Mouse (Mus musculus) embryonic fibroblast, embryonic 13.5 days (primary cell): ENCODE results near the gene Cflar. TPM values are rescaled to one million over a fixed set of nuclear protein-coding genes. Genes with fewer than 3 reads are reported as not detected.
"Not testable (repeated sequence)": the region's sequence is repeated elsewhere in the genome, so short reads cannot be mapped to it uniquely, and the experiment has no call there.

ENCODE experiments used
- H3K27ac ChIP-seq: 2 replicates; pipeline ENCODE4 v1.5.1; 2012; ENCODE audit warnings: low read length, control low read depth, inconsistent platforms; ENCODE audit not compliant: insufficient read depth
- H3K4me1 ChIP-seq: 2 replicates; pipeline ENCODE4 v1.6.1; 2011; ENCODE audit warnings: low read length; ENCODE audit not compliant: control insufficient read depth, insufficient read depth
- H3K4me3 ChIP-seq: 2 replicates; pipeline ENCODE4 v1.5.1; 2011; ENCODE audit warnings: mild to moderate bottlenecking, control low read depth, low read length; ENCODE audit not compliant: insufficient read depth
- CTCF ChIP-seq: IDR thresholded peaks from 2 replicates; pipeline ENCODE4 v1.5.1; 2011; ENCODE audit warnings: mild to moderate bottlenecking, control low read depth, low read length, moderate library complexity, borderline replicate concordance; ENCODE audit not compliant: insufficient read depth
- POLR2A ChIP-seq: IDR thresholded peaks from 2 replicates; pipeline ENCODE4 v1.6.1; 2011; ENCODE audit warnings: low read depth, mild to moderate bottlenecking, control low read depth, low read length, moderate library complexity
- polyA plus RNA-seq: library from polyadenylated mRNA; stranded (reverse); fragments of >200 nt; gene quantifications from 2 replicates; pipeline ENCODE4 v1.2.4, GENCODE M21; 2011; ENCODE audit warnings: low read depth; ENCODE audit not compliant: missing spikeins, insufficient read length

Cflar gene
- polyA plus RNA-seq, result 51.2 and 68.0 TPM in 2 replicates

DNA sequence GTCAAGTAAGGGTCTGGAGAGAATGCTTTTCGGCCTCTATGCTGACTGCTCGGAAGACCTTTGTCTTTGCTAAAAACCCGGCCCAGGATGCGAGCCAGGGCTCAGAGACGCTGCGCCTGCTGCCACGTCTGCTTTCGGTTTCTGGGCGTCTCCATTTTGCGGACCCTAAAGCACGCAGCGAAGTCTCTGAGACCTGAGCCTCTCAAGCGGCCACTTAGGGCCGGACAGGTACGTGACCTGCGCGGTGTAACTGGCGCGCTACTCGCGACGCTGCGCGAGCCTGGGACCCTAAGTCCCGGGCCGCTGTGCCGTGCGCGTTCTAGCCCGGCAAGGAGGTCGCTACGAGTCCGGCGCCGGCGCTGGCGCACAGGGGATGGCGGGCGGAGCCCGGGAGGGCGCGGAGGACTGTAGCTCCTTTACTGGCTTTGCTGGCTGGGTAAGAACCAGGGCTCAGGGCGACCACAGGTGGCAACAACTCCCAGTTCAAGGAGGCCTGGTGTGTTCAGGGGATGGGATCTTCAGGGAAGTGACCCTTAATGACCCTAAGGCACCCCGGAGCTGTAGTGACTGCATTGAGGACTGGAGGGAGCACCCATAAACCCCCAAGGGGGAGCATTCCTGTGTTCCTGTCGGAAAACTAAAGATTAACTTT lies at the start of gene Cflar:
Gene Cflar (plus strand): TSS at position 144 of the 652 bp plus-strand sequence.
- H3K27ac ChIP-seq, result peak within 1 kb of the TSS; percentile 99
- TF ChIP-seq CTCF (no peak), POLR2A (peak; percentile 75; the same call in 1 of the 2 replicates)

DNA sequence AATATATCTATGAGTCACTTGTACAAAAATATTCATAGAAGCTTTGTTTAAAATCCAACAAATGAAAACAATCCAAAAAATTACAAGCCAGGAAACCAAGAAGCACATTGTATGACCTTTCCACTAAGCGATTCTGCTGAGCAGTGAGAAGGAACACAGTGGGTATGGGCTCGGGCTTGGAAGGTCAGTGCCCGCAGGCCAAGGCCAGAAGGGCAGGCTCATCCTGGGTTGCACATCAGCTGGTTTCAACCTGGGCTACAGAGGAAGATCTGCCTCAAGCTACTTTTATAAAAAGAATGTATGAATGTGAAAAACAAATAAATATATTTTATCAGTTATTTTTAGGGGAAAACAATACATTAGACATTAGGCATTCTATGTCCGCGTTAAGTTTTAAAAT lies 48.6 kb upstream of the Cflar start:
- peak overlapping the region; percentile 94 for H3K27ac ChIP-seq
- H3K4me3 ChIP-seq, H3K4me1 ChIP-seq: not testable (repeated sequence)

More for the DNA sequence above, at the start of gene Cflar:
- peak within 1 kb of the TSS; percentile 44 for H3K4me3 ChIP-seq
- no peaks in the 10 kb centered on the region for H3K4me1 ChIP-seq

- H3K4me3 ChIP-seq, H3K4me1 ChIP-seq: not testable (repeated sequence)
- peak overlapping the region; percentile 94 for H3K27ac ChIP-seq
Observed at GRCm38 (mm10) chr1:58663365-58663764, 47.9 kb upstream of the Cflar start.

- H3K4me1 ChIP-seq, result 0 out of 2 replicates have a peak, but pooled peaks cover under 1% of the 10 kb centered on the region
- H3K4me3 ChIP-seq, result no peak overlapping the region
- H3K27ac ChIP-seq, result no peak overlapping the region
- no peak for TF ChIP-seq POLR2A
- TF ChIP-seq CTCF, result no peak
Observed at GRCm38 (mm10) chr1:58668191-58668590, 43.1 kb upstream of the Cflar start.

DNA sequence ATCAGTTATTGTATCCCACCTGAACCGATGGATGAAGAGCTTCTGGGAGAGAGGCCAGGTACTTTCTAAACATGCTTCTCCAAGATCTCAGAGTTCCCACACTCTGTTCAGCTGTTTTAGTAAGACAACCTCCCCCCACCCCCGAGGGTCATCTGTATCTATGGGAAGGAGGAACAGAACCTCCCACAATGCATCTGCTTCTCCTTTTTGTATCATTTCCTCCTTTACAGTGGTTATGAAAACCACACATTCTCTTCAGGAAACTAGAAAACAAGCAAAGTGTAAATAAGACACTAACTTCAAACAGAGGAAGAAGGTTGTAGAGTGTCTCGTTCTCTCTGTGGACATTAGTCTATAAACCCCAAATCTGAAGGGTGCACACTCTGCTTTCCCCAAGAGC lies 41.7 kb upstream of the Cflar start:
- not testable (repeated sequence) for H3K4me1 ChIP-seq, H3K27ac ChIP-seq, H3K4me3 ChIP-seq

DNA sequence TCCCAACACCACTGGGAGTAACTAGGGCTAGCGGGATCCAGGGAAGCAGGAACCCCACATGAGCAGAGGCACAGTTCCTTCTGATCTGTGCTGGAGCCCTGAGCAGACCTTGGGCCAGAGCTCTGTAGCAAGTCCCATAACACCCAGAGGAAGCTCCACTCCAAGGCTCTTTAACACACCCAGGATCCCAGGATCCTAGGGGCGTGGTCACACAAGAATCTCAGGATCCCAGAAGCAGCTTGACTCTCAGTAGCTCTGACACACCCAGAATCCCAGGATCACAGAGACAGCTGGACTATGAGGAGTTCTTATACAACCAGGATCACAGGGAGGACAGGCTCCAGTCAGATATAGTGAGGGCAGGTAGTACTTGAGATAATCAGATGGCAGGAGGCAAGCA lies 39.2 kb upstream of the Cflar start:
- TF ChIP-seq CTCF (no peak), POLR2A (no peak)
- no peak overlapping the region for H3K27ac ChIP-seq
- H3K4me3 ChIP-seq, result no peak overlapping the region
- no peaks in the 10 kb centered on the region for H3K4me1 ChIP-seq

GRCm38 (mm10) chr1:58675011-58675410 lies 36.3 kb upstream of the Cflar start:
- Histone ChIP-seq H3K4me1 (no peaks in the 10 kb centered on the region), H3K4me3 (no peak overlapping the region), H3K27ac (no peak overlapping the region)
- no peak for TF ChIP-seq CTCF
- TF ChIP-seq POLR2A, result no peak

DNA sequence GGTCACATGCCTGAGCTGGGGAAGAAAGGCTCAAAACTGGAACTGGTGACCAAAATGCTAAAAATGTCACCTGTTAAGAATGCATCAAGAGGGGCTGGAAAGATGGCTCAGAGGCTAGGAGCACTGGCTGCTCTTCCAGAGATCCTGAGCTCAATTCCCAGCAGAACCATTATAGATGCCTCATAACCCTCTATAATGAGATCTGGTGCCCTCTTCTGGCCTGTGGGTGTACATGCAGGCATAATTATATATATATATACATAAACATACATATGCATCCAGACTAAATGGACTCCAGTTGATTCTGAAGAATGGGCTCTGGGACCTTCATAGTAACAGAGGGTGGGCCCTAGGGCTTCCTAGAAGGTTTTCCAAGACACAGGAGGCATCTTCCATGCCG lies 33.7 kb upstream of the Cflar start:
- Histone ChIP-seq H3K4me3 (no peak overlapping the region), H3K4me1 (no peaks in the 10 kb centered on the region), H3K27ac (no peak overlapping the region)
- TF ChIP-seq CTCF (no peak), POLR2A (no peak)

DNA sequence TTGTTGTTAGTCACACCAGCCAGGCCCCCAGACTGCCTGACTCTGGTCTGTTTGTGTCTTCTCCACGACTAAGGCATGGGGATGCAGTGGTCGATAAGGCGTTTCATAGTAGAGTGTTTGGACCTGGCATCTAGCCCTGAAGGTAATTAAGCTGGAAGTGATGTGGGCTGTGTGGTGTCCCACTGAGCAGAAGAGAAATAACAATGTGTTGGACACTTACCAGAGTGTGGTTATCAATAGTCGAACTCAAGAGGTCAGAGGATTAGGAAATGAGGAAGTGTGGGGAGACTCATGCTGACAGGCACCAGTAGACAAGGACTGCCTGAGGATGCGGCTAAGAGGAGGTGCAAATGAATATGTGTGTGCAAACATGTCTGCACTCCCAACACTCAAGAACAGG lies 32.9 kb upstream of the Cflar start:
- H3K4me3 ChIP-seq, result not testable (repeated sequence)

DNA sequence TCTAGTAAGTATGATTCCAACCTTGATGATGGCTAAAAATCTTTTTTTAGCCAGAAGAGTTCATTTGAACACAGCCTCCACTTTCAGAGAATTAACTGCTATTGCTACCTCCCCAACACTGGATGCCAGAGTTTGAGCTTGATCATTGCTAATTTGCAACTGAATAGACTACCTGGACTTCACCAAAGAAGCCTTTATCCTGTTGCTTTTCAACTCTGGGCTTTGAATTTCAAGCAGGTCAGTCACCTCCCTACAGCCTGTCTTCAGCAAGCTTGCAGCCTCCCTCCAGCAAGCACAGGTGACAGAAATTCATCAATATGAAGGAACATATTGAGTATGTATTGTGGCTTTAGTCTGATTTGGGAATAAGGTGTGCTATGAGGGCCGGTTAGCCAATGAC lies 21.9 kb upstream of the Cflar start:
- TF ChIP-seq POLR2A (no peak), CTCF (no peak)

More for the DNA sequence above, 32.9 kb upstream of the Cflar start:
- not testable (repeated sequence) for H3K27ac ChIP-seq, H3K4me1 ChIP-seq

DNA sequence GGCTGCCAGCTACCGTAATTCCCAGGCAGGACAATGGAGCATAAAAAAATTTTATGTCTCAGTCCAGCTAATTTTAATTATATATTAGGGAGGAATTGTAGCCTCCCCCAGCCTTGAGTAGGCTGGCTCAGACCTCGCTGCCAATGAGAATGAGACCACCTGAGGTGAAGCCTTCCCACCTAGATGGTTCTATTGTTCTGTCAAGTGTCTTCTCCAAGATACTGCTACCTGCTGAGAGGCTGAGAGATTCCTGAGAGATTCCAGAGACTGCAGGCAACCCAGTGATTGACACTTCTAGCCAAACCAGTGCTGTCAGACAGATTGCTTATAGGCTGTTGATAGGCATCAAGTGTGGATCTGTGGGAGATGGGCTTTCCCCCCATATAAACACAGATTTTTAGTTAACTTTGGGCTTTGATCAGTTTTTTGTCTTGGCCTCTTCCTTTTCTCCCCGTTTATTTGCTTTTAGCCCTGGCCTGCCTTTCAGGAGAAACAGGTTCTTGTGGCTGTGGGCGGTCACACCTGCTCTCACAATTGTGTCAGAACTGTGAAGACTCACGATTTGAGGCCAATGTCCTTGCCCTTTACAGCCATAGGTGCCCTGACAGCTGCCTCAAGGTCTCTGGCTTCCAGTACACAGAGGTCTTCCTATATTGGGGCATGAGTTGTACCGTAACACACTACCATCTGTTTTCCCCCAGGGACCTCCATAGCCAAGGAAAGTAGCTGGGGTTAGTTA lies 21.1 kb upstream of the Cflar start:
- TF ChIP-seq CTCF (no peak), POLR2A (no peak)
- no peak overlapping the region for H3K27ac ChIP-seq
- H3K4me1 ChIP-seq, result peaks cover 6% of the 10 kb centered on the region
- H3K4me3 ChIP-seq, result no peak overlapping the region

More for the DNA sequence above, 21.9 kb upstream of the Cflar start:
- Histone ChIP-seq H3K27ac (no peak overlapping the region), H3K4me1 (peaks cover 6% of the 10 kb centered on the region), H3K4me3 (no peak overlapping the region)

GRCm38 (mm10) chr1:58690834-58691488 lies 20.3 kb upstream of the Cflar start:
- not testable (repeated sequence) for H3K4me3 ChIP-seq, H3K4me1 ChIP-seq, H3K27ac ChIP-seq

GRCm38 (mm10) chr1:58691718-58692117 lies 19.6 kb upstream of the Cflar start:
- H3K27ac ChIP-seq, result not testable (repeated sequence)

More at GRCm38 (mm10) chr1:58691718-58692117, 19.6 kb upstream of the Cflar start:
- not testable (repeated sequence) for H3K4me3 ChIP-seq, H3K4me1 ChIP-seq
